In the genomic region with DNA sequence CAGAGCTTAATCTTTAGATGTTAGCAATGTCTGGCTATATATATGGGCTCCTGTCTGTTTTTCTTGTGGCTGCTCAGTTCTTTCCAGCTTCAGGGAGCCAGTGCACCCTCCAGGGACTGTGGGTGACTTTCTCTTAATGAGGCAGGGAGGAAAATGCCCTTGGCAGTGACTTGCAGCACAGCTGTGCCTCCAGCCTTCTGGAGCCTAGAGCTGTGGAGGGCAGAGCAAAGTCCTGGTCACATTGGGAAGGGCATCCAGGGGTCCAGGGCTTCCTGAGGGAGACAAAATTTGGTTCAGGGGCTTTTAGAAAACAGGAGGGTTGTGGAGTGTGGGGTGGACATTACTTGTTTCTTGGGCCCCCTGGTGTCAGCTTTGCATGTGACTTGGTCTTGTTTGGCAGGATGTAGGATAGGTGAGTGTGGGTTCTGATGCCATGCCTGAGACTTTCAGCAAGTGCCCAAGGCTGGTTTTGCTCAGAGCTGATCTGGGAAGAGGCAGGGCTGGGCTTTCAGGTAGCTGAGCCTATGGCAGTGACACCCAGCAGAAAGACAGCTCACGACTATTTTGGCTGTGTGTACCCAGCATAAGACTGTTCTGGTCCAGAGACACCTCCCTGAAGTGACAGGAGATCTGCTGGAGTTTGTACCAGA, we compare ENCODE assay signal across 16 mouse cellular contexts. TPM values are rescaled to one million over a fixed set of nuclear protein-coding genes. Genes with fewer than 3 reads are reported as not detected.
DNase-seq lines count a peak whose midpoint lies in the region; ATAC-seq lines count a peak whose summit lies in the region.
"Had no signal": no experiment of that assay in that cellular context is flagged by ENCODE, and none has a peak within 500 bp of the region (broad histone marks: within the 10 kb centered on the region; RNA-seq: fewer than 3 reads in every experiment).

No protein-coding gene starts in this region.

- no peak overlapping the region for H3K9ac ChIP-seq in heart, embryonic 15.5 days
- peak overlapping the region; percentile 80 for H3K9ac ChIP-seq in liver, embryonic 15.5 days

- no peak for DNase-seq in heart, adult 18-20 months
- peak; percentile 50 to 72 for DNase-seq in spleen, postnatal 4 days (ENCODE audit: low spot score in 2 of 2)
- no peak for DNase-seq in spleen, postnatal 14 days (ENCODE audit: low spot score in 2 of 2)
- DNase-seq in adrenal gland, adult 2 months, result no peak
- DNase-seq in kidney, postnatal 10 days, result no peak
- DNase-seq: adrenal gland, postnatal 36 days; cerebellum, adult 9-10 months; heart, postnatal 10 days; kidney, adult 11 months; lung, postnatal 4 days; right cerebral cortex, postnatal 25 days; thymus, adult 18-20 months had no signal

- no peak overlapping the region for H3K4me3 ChIP-seq in heart, embryonic 15.5 days
- peak overlapping the region; percentile 68 for H3K4me3 ChIP-seq in liver, embryonic 15.5 days (replicated peaks)

- no peaks in the 10 kb centered on the region for H3K9me3 ChIP-seq in heart, embryonic 15.5 days (replicated peaks)
- H3K9me3 ChIP-seq in liver, embryonic 15.5 days (replicated peaks), result no peaks in the 10 kb centered on the region

- ATAC-seq in heart, embryonic 15.5 days (replicated peaks; ENCODE audit: insufficient number of reproducible peaks, insufficient read depth, low FRiP score, low read depth), result 0 out of 2 replicates have a peak, but pooled peaks have one; percentile 18
- peak; percentile 32 for ATAC-seq in liver, embryonic 15.5 days (ENCODE audit: insufficient read depth)
- ATAC-seq: CD4-positive, CD25-positive, alpha-beta regulatory T cell, adult 4 months had no signal

- 68% methylated on average over 1 of the region's 1 CpGs for WGBS in heart, embryonic 15.5 days
- 26% methylated on average over 1 of the region's 1 CpGs for WGBS in liver, embryonic 15.5 days (ENCODE audit: insufficient replicate concordance)

- no peaks in the 10 kb centered on the region for H3K4me1 ChIP-seq in heart, embryonic 15.5 days (replicated peaks)
- peaks cover 75% of the 10 kb centered on the region for H3K4me1 ChIP-seq in liver, embryonic 15.5 days (replicated peaks)

- no peak overlapping the region for H3K4me2 ChIP-seq in heart, embryonic 15.5 days
- H3K4me2 ChIP-seq in liver, embryonic 15.5 days, result peak overlapping the region; percentile 81

- no peaks in the 10 kb centered on the region for H3K36me3 ChIP-seq in heart, embryonic 15.5 days
- peaks cover 29% of the 10 kb centered on the region for H3K36me3 ChIP-seq in liver, embryonic 15.5 days (replicated peaks)

- H3K27me3 ChIP-seq in heart, embryonic 15.5 days, result 0 out of 2 replicates have a peak, but pooled peaks cover 3% of the 10 kb centered on the region
- no peaks in the 10 kb centered on the region for H3K27me3 ChIP-seq in liver, embryonic 15.5 days

- H3K27ac ChIP-seq in heart, embryonic 15.5 days, result no peak overlapping the region
- peak overlapping the region; percentile 93 for H3K27ac ChIP-seq in liver, embryonic 15.5 days (replicated peaks)

RNA-seq across cellular contexts. Expression of a gene that starts 50.0 kb away (rescaled TPM):
- 1.6 and 5.0 TPM in 2 replicates for polyA plus RNA-seq in heart, embryonic 15.5 days (2015; fragmentation: Nextera tagmentation; extraction: Ambion mirVana)
- under 1 TPM; 0.18 to 0.30 TPM for total RNA-seq in heart, adult 18-20 months (2021)
- 89.4 and 102 TPM in 2 replicates for polyA plus RNA-seq in liver, embryonic 15.5 days (2015; fragmentation: Nextera tagmentation; extraction: Ambion mirVana)
- 1 to 10 TPM in 1 of 2 experiments, under 1 TPM in 1; 0.78 to 1.6 TPM for total RNA-seq in adrenal gland, adult 2 months (2021)
- 1.7 and 1.9 TPM in 2 replicates for polyA plus RNA-seq in adrenal gland, adult 2 months (2012; rRNA removed)
- total RNA-seq: neutrophil, adult 5-6 weeks had no signal
- polyA plus RNA-seq: CD4-positive, CD25-positive, alpha-beta regulatory T cell, adult 4 months had no signal

Comparison
In these comparisons a context has a peak if more than half of its experiments do, and no peak if none do; other contexts are left out.
1. DNase-seq: peak in spleen, postnatal 4 days (2 of 2); none in heart, adult 18-20 months (0 of 2), spleen, postnatal 14 days (0 of 2), adrenal gland, adult 2 months (single experiment) and kidney, postnatal 10 days (single experiment).
2. RNA of a gene that starts 50.0 kb away (polyA plus RNA-seq): 89.4 to 102 TPM in liver, embryonic 15.5 days; 1.7 to 1.9 TPM in adrenal gland, adult 2 months and 1.6 to 5.0 TPM in heart, embryonic 15.5 days; every median in the first group is over 10 times any median in the second.